Mouse (Mus musculus) intestine, embryonic 14.5 days (tissue): ENCODE results near the gene Rps6kc1. TPM values are rescaled to one million over a fixed set of nuclear protein-coding genes. Genes with fewer than 3 reads are reported as not detected.

Source experiments
- ATAC-seq: fragments of 200-750 bp; cut with Nextera tagmentation; replicated peaks from 2 replicates; pipeline ENCODE4 v1.8.0; 2017; ENCODE audit warnings: low read depth, moderate number of reproducible peaks, moderate TSS enrichment, moderate library complexity; ENCODE audit not compliant: low FRiP score, low TSS enrichment
- DNase-seq: peaks from one replicate; pipeline ENCODE4 v3.0.0-alpha.2; 2018; ENCODE audit warnings: low spot score
- H3K27ac ChIP-seq: fragments of 300-500 bp; sonication (generic); 2 replicates; pipeline ENCODE4 v1.5.1; 2014; ENCODE audit warnings: low read depth, mild to moderate bottlenecking, control low read depth
- H3K27me3 ChIP-seq: fragments of 300-500 bp; sonication (generic); replicated peaks from 2 replicates; pipeline ENCODE4 v1.6.1; 2014; ENCODE audit warnings: low read length, control low read depth; ENCODE audit not compliant: control insufficient read depth, insufficient read depth
- H3K36me3 ChIP-seq: fragments of 300-500 bp; sonication (generic); 2 replicates; pipeline ENCODE4 v1.6.1; 2014; ENCODE audit warnings: low read length, control low read depth; ENCODE audit not compliant: control insufficient read depth, insufficient read depth
- H3K4me1 ChIP-seq: fragments of 300-500 bp; sonication (generic); replicated peaks from 2 replicates; pipeline ENCODE4 v1.6.1; 2014; ENCODE audit warnings: low read length, control low read depth, mixed read lengths; ENCODE audit not compliant: control insufficient read depth, insufficient read depth
- H3K4me2 ChIP-seq: fragments of 300-500 bp; sonication (generic); 2 replicates; pipeline ENCODE4 v1.6.1; 2014; ENCODE audit warnings: low read length
- H3K4me3 ChIP-seq: fragments of 300-500 bp; sonication (generic); 2 replicates; pipeline ENCODE4 v1.5.1; 2014; ENCODE audit warnings: low read depth, low read length, control low read depth, mixed read lengths
- H3K9ac ChIP-seq: fragments of 300-500 bp; sonication (generic); 2 replicates; pipeline ENCODE4 v1.6.1; 2014; ENCODE audit warnings: mild to moderate bottlenecking, low read length
- H3K9me3 ChIP-seq: fragments of 300-500 bp; sonication (generic); 2 replicates; pipeline ENCODE4 v1.6.1; 2016; ENCODE audit warnings: low read length, control low read depth; ENCODE audit not compliant: control insufficient read depth
- WGBS: fragments of 180-500 bp; shearing (Covaris S2); extraction: QIAGEN DNeasy Blood & Tissue Kit; methylation state at CpG from one replicate; pipeline ENCODE4 v1.1.7; 2014; 5-methylcytosine and 5-hydroxymethylcytosine counted together
- polyA plus RNA-seq: library from polyadenylated mRNA; unstranded; fragments of >200 nt; fragmentation: Nextera tagmentation; extraction: Ambion mirVana; gene quantifications from 2 replicates; pipeline ENCODE4 v1.2.1, GENCODE M21; 2014

Gene Rps6kc1
- polyA plus RNA-seq, 1 experiment from 2014 or later, result 14.5 TPM

- Histone ChIP-seq H3K4me1 (no peaks in the 10 kb centered on the region), H3K27me3 (no peaks in the 10 kb centered on the region), H3K4me2 (0 out of 2 replicates have a peak overlapping the region, but pooled peaks have one; percentile 11), H3K4me3 (no peak overlapping the region), H3K27ac (no peak overlapping the region), H3K9me3 (no peaks in the 10 kb centered on the region), H3K36me3 (no peaks in the 10 kb centered on the region), H3K9ac (no peak overlapping the region)
- no peak for DNase-seq
- 62% methylated on average over 25 of the region's 25 CpGs for WGBS
- no peak for ATAC-seq
These were observed 229.3 kb downstream of the Rps6kc1 start for GRCm38 (mm10) chr1:190682021-190682926.

DNA sequence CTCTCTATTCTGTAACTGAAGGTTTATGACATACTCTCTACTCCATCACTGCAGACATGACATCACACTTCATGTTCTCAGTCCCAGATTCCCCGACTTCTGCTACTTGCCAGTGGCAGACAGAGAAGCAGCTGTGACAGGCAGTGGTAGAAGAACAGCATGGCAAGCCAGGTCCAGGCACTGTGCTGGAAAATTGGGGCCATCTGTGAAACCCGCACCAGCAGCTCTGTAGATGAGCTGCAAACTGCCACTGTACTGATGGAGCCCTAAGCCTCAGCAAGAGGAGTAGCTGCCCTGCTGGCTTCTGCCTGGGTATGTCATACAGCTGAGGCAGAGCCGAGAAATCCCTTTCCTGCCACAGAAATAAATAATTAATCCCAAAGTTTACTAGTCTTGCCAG lies 236.1 kb downstream of the Rps6kc1 start:
- Histone ChIP-seq H3K27ac (no peak overlapping the region), H3K27me3 (no peaks in the 10 kb centered on the region), H3K36me3 (no peaks in the 10 kb centered on the region), H3K4me3 (no peak overlapping the region), H3K9ac (no peak overlapping the region), H3K4me2 (no peak overlapping the region), H3K9me3 (no peaks in the 10 kb centered on the region), H3K4me1 (no peaks in the 10 kb centered on the region)
- WGBS, result 79% methylated on average over 3 of the region's 3 CpGs
- DNase-seq, result no peak
- ATAC-seq, result no peak

GRCm38 (mm10) chr1:190669099-190669498 lies 242.5 kb downstream of the Rps6kc1 start:
- Histone ChIP-seq H3K4me3 (no peak overlapping the region), H3K9ac (no peak overlapping the region), H3K4me2 (no peak overlapping the region), H3K27me3 (no peaks in the 10 kb centered on the region), H3K9me3 (no peaks in the 10 kb centered on the region), H3K36me3 (no peaks in the 10 kb centered on the region), H3K4me1 (no peaks in the 10 kb centered on the region), H3K27ac (no peak overlapping the region)
- 55% methylated on average over 10 of the region's 10 CpGs for WGBS
- no peak for DNase-seq
- no peak for ATAC-seq

- Histone ChIP-seq H3K27ac (no peak overlapping the region), H3K4me1 (no peaks in the 10 kb centered on the region), H3K4me2 (no peak overlapping the region), H3K4me3 (no peak overlapping the region), H3K27me3 (no peaks in the 10 kb centered on the region), H3K9ac (no peak overlapping the region), H3K9me3 (no peaks in the 10 kb centered on the region), H3K36me3 (no peaks in the 10 kb centered on the region)
- ATAC-seq (no peak), DNase-seq (no peak)
- 95% methylated on average over 11 of the region's 11 CpGs for WGBS
These were observed 243.7 kb downstream of the Rps6kc1 start for GRCm38 (mm10) chr1:190667821-190668220.

- no peak for DNase-seq
- Histone ChIP-seq H3K9me3 (no peaks in the 10 kb centered on the region), H3K27me3 (no peaks in the 10 kb centered on the region), H3K27ac (no peak overlapping the region), H3K4me1 (no peaks in the 10 kb centered on the region), H3K4me3 (no peak overlapping the region), H3K4me2 (no peak overlapping the region), H3K36me3 (no peaks in the 10 kb centered on the region), H3K9ac (no peak overlapping the region)
- no peak for ATAC-seq
- WGBS, result 77% methylated on average over 5 of the region's 5 CpGs
These were observed 244.2 kb downstream of the Rps6kc1 start for GRCm38 (mm10) chr1:190667326-190667725.

DNA sequence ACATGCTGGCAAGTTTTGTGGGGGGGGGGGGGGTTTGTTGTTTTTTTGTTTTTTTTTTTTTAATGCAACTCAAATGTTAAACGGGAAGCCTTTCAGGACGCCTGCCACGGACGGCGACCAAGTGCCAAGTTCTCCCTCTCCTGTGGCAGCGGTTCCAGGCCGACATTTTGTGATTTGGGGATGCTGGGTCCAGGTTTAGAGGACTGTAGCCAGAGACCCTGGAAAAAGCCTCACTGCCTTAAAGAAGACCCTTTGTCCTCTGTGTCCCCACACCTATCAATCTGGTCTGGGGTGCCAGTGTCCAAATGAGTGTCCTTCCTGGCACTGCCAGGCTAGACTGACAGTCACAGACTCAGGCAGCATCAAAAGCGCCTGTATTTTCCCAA lies 246.1 kb downstream of the Rps6kc1 start:
- 88% methylated on average over 8 of the region's 8 CpGs for WGBS
- H3K36me3 ChIP-seq, result no peaks in the 10 kb centered on the region
- H3K4me3 ChIP-seq, result no peak overlapping the region
- no peak overlapping the region for H3K9ac ChIP-seq
- ATAC-seq (no peak), DNase-seq (no peak)
- H3K4me2 ChIP-seq, result no peak overlapping the region
- H3K9me3 ChIP-seq, result no peaks in the 10 kb centered on the region
- H3K27me3 ChIP-seq, result no peaks in the 10 kb centered on the region
- H3K27ac ChIP-seq, result no peak overlapping the region
- no peaks in the 10 kb centered on the region for H3K4me1 ChIP-seq

DNA sequence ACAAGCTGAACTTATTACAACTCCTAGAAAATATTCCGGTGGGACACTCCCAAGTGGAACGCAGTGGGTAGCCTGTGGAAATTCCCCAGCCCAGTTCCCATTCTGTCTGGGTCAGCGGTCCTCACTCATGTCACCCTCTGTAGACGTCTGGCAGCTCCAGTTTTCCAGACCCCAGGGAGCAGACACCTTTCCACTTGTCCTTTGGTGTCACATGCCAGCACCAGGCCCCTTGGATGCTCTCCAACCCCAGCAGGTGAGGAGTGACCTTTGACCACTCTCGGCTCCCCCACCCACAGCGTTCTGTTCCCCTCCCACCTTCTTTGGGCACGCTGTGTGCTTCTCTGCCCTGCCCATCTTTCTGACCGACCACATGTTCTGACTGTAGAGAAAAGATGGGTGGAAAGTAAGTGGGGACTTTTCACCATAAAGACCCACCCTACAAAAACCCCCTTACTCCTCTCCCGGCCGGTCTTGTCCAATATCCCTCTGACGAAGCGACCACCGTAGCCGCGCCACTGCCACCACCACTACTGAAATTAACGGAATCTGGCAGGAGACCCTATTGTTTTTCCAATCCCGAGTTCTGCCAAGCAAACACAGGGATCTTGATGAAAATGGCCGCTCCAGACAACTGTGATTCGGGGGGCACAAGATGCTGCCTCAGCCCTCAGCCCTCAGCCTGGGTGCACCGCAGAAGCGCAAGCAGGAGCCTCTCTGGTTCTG lies 246.6 kb downstream of the Rps6kc1 start:
- H3K4me1 ChIP-seq, result no peaks in the 10 kb centered on the region
- no peak overlapping the region for H3K9ac ChIP-seq
- ATAC-seq (no peak), DNase-seq (no peak)
- no peak overlapping the region for H3K4me3 ChIP-seq
- no peak overlapping the region for H3K27ac ChIP-seq
- no peaks in the 10 kb centered on the region for H3K9me3 ChIP-seq
- 85% methylated on average over 21 of the region's 21 CpGs for WGBS
- no peaks in the 10 kb centered on the region for H3K27me3 ChIP-seq
- H3K36me3 ChIP-seq, result no peaks in the 10 kb centered on the region
- no peak overlapping the region for H3K4me2 ChIP-seq

GRCm38 (mm10) chr1:190663996-190664395 lies 247.6 kb downstream of the Rps6kc1 start:
- no peaks in the 10 kb centered on the region for H3K9me3 ChIP-seq
- H3K4me3 ChIP-seq, result no peak overlapping the region
- WGBS, result 84% methylated on average over 4 of the region's 4 CpGs
- no peak for ATAC-seq
- H3K36me3 ChIP-seq, result no peaks in the 10 kb centered on the region
- DNase-seq, result no peak
- H3K27ac ChIP-seq, result no peak overlapping the region
- no peak overlapping the region for H3K4me2 ChIP-seq
- no peaks in the 10 kb centered on the region for H3K27me3 ChIP-seq
- H3K9ac ChIP-seq, result no peak overlapping the region
- no peaks in the 10 kb centered on the region for H3K4me1 ChIP-seq
